Mouse (Mus musculus) small intestine, adult 2 months (tissue): ENCODE results near the gene Mid1.
"Not testable (repeated sequence)": the region's sequence is repeated elsewhere in the genome, so short reads cannot be mapped to it uniquely, and the experiment has no call there.

Experiments used
- CTCF ChIP-seq: fragments of 200-500 bp; IDR thresholded peaks from 2 replicates; pipeline ENCODE4 v1.5.1; 2012; ENCODE audit warnings: low read depth, mild to moderate bottlenecking, control low read depth, inconsistent platforms, low read length, moderate library complexity, mixed read lengths; ENCODE audit not compliant: insufficient replicate concordance, insufficient read length; ENCODE audit errors: extremely low read depth
- POLR2A ChIP-seq: fragments of 200-500 bp; IDR thresholded peaks from 2 replicates; pipeline ENCODE4 v1.6.1; 2012; ENCODE audit warnings: low read depth, mild to moderate bottlenecking, control low read depth, inconsistent platforms, low read length, moderate library complexity

GRCm38 (mm10) chrX:169971562-169971961 lies 286.6 kb downstream of the Mid1 start:
- not testable (repeated sequence) for TF ChIP-seq CTCF, POLR2A
